Mouse (Mus musculus) thymus, postnatal 14 days (tissue): Measurements from ENCODE around the gene Spata3.
A peak's percentile ranks its signal among the peaks of the same experiment; 100 is the strongest.

Experiments used
- DNase-seq: peaks from one replicate; pipeline ENCODE4 v3.0.0; 2021

Gene Spata3

GRCm38 (mm10) chr1:86032273-86032987 is 15.8 kb downstream of the Spata3 start:
- DNase-seq: no peak

GRCm38 (mm10) chr1:86038191-86038951 is 21.8 kb downstream of the Spata3 start:
- no peak for DNase-seq

- DNase-seq: no peak
Measured at GRCm38 (mm10) chr1:86040131-86040530, 23.5 kb downstream of the Spata3 start.

GRCm38 (mm10) chr1:86040817-86041216 is 24.2 kb downstream of the Spata3 start:
- no peak for DNase-seq

- no peak for DNase-seq
Measured at GRCm38 (mm10) chr1:86045056-86045455, 28.4 kb downstream of the Spata3 start.

- peak; percentile 24 for DNase-seq
Measured at GRCm38 (mm10) chr1:86045848-86046805, 29.5 kb downstream of the Spata3 start, which contains the start of gene 2810459M11Rik. Gene 2810459M11Rik, plus strand, starts transcription at chr1:86045863.

- DNase-seq: no peak
Measured at GRCm38 (mm10) chr1:86046833-86047563, 30.4 kb downstream of the Spata3 start.

- no peak for DNase-seq
Measured at GRCm38 (mm10) chr1:86048231-86048630, 31.6 kb downstream of the Spata3 start.

- DNase-seq: no peak
Measured at GRCm38 (mm10) chr1:86048744-86049143, 32.1 kb downstream of the Spata3 start.

GRCm38 (mm10) chr1:86053198-86053921 is 36.7 kb downstream of the Spata3 start:
- no peak for DNase-seq

GRCm38 (mm10) chr1:86054943-86055342 is 38.3 kb downstream of the Spata3 start:
- no peak for DNase-seq

- no peak for DNase-seq
Measured at GRCm38 (mm10) chr1:86056284-86056683, 39.7 kb downstream of the Spata3 start.

- DNase-seq: peak; percentile 92
Measured at GRCm38 (mm10) chr1:86058856-86059769, 42.5 kb downstream of the Spata3 start.

GRCm38 (mm10) chr1:86062523-86062922 is 45.9 kb downstream of the Spata3 start:
- no peak for DNase-seq

GRCm38 (mm10) chr1:86064271-86064991 is 47.8 kb downstream of the Spata3 start, which contains the start of gene Psmd1:
Gene Psmd1, plus strand, starts transcription at chr1:86064387.
- peak; percentile 92 for DNase-seq

- no peak for DNase-seq
Measured at GRCm38 (mm10) chr1:86076565-86076964, 59.9 kb downstream of the Spata3 start.
